Mouse (Mus musculus): ENCODE results near the gene Timm10.

Gene Timm10

DNA sequence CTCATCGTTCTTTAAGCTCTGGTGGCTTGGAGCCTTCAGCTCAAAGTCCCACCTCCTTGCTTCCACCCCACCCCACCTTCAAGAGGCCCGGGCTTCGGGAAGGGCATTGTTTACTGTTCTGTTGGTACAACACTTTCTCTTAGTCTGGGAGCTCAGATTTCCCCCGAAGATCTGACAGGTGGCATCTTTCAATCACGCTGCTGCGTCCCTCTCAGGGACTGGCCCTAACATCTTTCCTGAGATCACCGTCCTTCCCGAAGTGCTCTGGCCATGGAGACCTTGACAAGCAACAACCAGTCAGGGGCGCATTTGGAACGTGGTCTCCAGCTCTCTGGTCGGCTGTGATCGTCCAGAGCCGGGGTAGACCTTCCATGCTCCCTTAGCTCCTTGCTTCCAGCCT lies 4.2 kb upstream of the Timm10 start, which contains the start of gene Smtnl1:
Smtnl1 (minus strand) TSS at position 101 of the 400 bp plus-strand sequence.
- no peak for DNase-seq

DNA sequence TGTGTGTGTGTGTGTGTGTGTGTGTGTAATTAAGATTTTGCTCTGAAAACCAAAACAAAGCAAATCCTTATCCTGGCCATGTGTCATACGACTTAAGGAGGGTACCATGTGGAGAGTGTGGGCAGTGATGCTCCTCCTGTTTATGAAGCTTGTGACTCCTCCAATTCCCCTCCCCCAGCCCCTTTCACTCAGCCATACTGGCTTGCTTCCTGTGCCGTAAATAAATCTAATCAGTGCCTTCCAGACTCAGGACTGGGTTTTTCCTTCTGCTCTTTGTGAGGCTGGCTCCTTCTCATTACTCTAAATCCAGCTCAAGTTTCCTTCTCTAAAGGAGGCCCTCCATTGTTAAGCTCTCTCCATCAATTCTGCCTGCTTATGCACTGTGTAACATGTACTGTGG lies 3.6 kb upstream of the Timm10 start:
- no peak for DNase-seq

DNA sequence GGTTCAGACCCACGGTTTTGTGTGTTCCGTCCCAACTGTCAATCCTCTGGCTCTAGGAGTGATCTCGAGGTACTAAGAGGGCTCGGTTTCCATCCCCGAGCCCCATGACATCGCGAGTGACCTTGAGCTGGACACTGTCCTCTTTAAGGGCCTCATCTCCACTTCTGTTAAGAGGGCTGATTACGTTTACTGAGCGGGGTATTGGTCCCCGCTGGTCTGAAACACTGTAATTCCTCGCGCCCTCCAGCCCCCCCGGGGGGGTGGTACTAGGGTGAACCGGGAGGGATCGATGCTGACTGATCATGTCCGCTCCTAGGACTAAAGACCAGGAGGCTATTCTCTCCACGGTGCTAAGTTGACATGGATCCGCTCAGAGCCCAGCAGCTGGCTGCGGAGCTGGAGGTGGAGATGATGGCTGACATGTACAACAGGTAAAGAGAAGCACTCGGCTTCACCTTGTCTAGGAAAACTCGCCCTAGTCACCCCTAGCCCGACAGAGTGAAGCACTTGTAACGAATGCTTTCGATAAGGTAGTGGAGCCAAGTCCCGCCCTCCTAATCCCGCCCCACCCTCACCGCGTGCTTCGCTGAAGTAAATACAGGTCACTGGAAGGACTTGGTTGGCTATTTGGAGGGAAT lies 605 bp downstream of the Timm10 start:
- no peak for DNase-seq

DNA sequence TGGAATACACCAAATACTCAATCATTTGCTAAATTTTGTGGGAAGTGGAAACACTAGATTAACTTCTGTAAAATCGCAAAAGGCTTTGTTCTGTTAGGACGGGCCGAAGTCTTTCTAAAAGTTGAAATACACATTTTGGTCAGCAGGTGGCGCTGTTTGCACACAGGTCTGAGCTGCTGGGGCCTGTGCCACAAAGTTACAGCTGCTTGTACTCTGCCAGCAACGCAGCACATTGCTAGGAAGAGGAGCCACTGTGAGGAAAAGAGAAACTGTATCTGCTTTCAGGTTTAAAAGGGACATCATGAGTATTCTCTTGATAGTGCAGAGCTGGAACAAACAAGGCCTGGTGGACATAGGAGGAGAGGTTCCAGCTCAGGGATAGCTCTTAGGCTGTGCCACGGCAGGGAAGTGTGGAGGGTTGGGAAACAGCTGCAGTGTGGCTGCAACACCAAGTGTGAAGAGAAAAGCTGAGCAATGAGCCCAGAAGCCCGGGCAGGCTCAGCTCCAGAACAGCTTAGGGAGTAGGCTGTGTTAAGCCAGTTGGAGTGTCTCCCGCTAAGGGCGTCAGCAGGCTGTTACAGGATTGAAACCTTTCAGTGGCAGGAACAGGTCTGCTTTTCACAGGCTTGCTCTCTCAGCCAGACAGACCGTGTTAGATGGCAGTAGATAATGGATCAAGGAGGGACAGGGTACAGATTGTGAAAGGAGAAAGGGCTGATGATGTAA lies 5.0 kb downstream of the Timm10 start:
- DNase-seq: peak; percentile 73

DNA sequence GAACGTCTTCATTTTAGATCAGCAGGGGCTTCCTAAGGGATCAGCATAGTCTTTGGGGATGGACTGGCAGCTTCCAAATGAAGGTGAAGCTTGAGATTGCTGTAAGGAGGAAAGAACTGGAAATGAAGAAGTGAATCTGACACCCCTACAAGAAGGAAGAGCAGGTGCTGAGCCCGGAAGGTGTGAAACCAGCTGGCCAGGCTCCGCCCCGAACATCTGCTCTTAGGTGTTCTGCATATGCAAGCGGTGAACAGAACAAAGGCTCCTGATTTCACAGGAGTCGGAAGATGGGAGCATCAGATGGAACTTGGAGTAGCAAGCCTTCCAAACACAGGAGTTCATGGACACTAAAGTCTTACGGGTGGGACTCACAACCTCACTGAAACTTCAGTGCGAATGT lies 10.3 kb downstream of the Timm10 start:
- DNase-seq: peak; percentile 69 to 82

DNA sequence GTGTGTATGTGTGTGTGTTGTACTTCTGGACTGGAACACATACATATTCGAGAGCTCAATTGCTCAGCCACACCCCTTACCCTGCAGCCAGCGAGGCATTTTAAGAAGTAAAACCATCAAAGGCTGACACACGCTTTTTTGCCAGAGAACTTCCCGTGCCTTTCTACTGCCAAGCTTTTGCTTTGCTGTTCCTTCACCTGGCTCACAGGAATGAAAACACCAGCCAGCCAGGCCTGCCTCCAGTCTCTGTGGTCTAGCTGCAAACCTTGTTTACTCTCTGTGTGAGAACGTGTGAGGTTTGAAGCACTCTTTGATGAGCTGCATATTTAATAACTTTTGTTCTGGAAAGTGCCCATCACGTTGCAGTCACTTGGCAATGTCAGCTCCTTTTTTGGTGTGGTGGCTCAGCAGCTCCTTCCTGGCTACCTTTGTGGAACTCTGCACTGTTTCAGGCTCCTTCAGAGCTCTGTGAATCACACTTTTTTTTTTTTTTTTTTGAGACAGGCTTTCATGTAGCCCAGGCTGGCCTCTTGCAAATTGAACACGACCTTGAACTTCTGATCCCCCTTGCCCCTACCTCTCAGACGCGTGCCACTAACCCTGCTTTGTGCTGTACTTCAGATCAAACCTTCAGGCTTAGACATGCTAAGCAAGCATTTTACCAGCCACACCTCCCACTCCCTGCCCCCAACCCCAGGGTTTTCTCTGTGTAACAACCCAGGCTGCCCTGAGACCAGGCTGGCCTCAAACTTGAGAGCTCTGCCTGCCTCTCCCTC lies 11.2 kb downstream of the Timm10 start:
- peak; percentile 58 to 64 for DNase-seq

DNA sequence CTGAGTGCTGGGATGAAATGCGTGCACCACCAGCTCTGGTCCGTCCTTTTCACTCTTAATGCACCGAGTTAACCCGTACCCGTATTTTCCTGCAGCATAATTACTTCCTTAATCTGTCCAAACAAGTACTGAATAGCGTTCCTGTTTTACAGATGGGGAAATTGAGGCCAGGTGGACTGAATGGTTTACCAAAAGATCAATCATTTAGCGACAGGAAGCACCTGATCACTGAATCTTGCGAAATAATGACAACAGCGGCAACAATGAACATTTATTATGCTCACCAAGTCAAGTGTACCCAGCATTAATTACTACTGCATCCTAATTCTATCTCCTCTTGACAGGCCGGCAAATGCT lies 11.8 kb downstream of the Timm10 start, which contains the start of gene Slc43a1:
Slc43a1 (plus strand) TSS at position 258 of the 357 bp plus-strand sequence.
- DNase-seq: no peak

DNA sequence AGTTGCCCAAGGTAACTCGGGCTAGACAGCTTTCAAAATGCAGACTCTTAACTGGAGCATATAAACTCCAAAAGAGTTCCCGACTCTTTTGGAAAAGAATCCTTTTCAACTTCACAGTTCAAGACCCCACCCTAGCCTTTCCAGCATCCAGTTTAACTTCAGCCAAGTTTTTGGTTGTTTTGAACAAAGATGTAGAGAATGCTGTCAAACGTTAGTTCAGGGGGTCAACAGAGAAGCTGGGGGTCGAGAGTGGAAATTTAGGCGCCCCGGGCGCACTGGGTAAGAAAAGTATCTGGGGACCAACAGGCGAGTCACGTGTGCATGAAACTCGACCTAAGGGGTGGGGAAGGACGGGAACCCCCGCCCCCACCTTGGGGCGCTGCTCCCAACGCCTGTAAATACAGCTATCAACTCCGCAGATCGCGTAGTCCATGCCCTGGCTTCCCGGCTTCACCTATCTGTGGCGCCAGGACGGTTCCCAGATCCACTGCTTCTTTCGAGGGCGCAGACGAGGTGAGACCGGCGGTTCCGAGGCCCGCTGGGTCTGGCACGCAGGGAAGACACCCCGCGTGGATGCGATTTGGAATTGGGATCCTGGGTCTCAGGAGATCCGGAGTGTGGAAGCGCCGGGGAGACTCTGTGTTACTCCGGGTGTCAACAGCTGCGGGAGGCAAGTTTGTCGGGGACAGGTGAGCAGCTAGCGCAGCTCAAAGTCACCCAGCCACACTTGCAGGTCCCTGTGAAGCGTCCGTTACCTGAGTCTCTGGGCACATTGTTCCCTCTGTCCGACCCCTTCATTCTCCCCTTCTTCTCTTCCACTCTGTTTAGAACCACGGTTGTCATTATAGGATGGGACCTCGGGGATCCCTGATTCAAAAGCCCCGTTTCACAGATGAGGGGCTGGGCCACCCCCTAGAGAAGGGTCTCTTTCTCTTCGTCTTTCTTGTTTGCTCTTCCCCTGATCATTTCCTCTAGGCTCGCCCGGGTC lies 12.5 kb downstream of the Timm10 start:
- peak; percentile 59 to 64 for DNase-seq

DNA sequence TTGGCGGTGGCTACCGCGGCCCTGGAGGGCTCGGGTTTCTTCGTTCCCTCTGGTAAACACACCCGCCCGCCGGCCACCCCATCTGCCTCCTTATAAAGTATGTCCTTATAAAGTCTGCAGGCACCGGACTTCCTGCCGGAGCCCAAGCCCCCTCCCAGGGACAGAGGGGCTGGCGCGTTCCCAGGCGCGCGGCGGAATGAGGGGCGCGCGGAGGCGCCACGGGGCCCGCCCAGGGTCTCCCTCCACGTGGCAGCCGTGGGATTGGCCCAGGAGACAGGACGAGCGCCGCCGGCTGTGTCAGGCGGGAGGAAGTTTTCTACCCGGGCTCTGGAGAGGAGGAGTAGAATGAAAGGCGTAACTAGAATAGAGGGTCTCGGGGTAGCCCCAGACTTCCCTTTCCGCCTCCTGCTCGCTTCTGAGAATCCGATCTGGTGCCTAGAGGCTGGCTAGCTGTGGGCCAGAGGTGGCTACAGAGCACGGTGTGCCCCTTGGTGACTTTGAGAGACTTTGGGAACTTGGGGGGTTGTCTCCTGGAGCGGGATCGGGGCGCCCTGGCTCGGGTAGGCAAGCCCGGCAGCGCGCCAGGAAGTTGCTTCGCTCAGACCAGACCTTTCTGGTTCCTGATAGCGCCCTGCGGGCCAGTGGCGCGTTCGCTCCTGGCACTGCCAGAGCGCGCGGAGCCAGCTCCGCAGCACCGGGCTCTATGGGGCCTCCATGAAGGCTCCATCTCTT lies 13.4 kb downstream of the Timm10 start:
- peak; percentile 68 to 73 for DNase-seq

DNA sequence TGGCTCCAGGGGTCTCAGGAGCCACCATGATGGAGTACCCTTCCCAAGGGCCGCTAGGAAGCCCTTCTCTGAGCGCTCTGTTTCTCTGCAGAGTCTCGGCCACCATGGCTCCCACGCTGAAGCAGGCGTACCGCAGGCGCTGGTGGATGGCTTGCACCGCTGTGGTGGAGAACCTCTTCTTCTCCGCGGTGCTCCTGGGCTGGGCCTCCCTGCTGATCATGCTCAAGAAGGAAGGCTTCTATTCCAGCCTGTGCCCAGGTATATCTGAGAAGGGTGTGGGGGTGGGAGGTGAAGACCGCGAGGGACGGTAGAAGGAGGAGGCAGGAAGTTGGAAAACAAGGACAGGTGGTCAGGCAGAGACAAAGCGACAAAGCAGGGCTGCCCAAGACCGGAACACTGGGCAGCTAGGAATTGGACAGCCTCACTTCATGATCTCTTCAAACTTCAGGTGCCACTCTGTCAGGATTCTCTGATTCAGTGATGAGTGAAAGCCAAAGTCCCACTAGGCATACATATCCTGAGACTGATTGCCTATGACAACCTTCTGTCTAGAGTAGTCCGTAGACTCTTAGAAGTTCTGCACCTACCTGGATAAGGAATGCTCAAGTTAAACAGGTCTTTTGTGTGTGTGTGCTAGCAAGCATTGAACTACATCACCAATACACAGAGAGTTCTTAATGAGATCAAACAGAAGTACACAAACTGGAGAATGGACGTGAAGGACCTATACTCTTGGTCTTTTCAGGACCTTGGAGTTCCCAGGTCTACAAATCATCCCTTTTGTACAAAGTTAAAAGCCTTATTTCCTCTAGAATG lies 14.2 kb downstream of the Timm10 start:
- DNase-seq: no peak

DNA sequence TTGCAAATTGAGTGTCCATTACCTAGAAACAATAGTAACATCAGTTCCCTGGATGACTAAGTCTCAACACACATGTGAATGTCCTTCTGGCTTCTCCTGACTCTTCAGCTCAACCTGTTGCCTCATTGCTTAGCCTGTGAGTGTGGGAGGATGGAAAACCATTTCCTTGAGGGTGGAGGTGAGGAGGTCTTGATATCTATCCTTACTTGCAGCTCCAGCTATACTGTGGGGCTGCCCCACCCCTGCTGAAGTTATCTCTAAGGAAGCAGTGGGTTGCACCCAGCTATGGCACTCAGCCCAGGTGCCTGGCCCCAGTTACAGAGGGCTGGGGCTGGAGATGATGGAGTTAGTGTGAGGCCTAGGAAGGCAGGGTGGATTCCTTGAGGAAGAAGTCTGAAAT lies 15.1 kb downstream of the Timm10 start:
- DNase-seq: peak; percentile 46 to 55

DNA sequence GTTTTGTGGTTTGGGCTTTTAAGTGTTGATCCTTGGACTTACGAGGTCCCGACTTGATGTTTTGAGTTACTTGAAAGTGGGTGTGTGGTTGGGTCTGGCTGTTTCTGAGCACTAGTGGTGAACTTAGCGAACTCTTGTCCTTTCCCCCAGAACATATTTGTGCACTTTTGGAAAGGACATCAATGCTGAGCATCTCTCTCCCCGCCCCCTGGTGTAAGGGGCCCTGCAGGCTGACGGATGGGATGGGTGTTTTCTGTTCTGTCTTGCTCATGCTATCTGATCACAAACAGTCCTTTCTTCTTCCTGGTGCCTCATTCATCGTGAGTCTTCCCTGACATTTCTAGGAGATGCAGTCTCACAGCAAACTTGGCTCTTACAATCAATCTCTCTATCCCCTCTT lies 16.9 kb downstream of the Timm10 start:
- peak; percentile 55 to 59 for DNase-seq

DNA sequence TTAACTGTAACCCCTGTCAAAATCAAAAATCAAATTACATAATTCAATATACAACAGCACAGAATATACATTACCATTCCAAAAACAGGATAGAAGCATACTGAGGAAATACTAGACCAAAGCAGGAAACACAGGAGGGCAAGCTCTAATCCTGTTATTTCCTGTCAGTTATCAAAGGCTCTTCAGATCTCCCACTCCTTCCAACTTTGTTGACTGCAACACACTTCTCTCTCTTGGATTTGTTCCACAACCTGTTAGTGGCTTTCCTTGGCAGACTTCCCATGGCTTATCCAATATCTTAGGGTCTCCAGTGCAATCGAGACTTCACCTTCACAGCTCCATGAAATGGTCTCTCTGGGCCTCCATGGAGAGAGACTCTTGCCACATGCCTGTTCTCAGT lies 18.4 kb downstream of the Timm10 start:
- no peak for DNase-seq

DNA sequence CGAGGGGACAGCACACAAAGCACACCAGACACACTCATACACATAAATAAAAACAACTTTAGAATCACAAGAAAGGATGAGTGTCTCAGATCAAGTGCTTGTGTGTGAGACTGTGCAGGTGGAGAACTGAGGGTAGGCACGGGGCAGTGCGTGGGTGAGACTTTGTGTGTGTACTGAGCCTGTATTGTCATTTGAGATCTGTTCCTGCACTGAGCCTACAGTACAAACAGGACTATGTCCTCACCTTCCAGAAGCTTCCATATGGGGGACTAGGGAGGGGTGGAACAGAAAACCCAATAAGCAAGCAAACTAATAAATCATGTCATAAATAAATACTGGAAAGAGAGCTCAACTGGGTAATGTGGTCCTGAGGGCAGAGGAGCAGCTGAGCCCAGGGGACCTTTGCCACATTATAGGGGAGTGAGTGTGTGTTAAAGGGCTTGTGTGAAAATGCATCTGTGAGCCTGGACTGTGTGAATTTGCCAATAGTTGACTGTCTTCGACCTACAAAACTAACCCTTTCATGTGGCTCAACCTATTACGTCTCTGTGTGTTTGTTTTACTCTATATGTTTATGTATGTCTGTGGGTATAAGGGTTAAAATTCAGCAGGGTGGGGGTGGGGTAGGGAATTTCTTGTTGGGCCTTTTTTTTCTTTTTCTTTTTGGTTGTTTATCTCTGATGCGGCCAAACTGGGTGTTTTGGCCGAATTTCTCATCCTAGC lies 23.8 kb downstream of the Timm10 start:
- no peak for DNase-seq

DNA sequence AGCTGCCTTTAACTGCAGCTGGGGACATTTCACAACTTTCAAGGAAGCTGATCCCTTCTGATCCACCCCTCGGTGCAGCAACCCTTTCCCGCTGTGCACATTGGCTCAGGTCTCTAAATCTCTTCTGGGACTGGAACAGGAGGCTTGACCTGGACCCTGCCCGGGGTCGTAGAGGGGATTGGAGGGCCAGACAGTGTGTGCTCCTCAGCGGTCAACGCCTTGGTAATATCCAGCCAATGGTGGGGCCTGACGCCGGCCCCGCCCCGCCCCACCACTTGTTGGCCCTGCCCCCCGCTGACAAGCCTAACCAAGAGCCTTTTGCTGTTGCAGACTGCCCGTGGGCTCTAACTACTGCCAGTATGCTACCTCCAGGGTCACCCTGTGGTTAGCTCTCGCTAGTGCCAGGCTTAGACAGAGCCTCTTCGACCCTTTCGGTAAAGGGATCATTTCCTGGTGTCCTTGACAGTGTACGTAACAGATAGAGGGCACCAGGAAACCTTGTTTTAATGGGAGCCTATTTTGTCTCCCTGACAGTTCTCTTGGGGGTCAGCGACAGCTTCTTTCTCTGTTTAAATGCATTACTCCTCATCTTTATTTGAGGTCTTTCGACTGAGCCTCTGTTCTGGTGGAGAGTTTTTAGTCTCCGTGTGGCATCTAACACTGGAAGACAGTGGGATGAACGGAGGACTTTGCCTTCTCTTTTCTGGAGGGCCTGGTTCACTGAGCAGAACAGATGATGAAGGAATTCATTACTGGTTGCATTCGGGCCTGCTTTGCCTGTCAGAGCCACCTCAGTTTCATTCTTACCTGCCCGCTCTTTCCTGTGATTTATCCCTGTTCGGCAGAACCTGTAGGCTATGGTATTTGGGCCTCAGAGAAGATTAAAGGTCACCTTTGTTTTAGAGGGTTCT lies 24.6 kb downstream of the Timm10 start:
- DNase-seq: no peak

DNA sequence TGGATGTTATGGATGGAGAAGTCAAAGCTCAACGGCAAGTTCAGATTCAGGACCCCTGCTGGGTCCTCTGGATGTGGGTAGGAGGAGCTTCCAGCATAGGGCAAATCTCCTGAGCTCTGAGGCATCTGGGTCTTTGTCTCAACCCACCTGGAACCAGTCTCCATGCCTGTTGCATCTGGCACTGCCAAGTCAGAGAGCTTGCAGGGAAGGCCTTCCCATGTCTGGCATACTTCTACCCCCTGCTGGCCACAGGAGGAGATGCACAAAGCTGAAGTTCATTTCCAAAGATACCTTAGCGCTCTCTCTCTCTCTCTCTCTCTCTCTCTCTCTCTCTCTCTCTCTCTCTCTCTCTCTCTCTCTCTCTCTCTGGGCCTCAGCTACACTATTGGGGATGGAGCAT lies 28.9 kb downstream of the Timm10 start:
- peak; percentile 53 to 56 for DNase-seq

DNA sequence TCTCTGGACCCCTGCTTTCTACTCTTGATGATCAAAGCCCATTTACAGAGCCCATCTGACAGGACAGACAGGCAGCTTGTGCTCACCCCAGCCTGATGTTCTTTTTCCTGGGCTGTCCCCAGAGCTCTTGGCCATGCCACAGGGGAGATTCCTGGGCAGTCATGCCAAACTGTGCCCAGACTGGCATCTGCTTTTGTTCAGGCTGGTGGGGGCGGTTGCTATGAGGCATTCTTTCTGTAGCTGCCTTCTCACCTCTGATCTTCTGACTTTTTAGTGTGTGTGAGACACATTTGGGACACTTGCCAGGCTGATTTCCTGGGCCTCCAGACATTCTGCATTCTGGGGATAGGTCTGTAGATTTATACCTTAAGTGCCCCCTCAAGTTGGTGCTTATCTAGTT lies 31.8 kb downstream of the Timm10 start:
- no peak for DNase-seq

DNA sequence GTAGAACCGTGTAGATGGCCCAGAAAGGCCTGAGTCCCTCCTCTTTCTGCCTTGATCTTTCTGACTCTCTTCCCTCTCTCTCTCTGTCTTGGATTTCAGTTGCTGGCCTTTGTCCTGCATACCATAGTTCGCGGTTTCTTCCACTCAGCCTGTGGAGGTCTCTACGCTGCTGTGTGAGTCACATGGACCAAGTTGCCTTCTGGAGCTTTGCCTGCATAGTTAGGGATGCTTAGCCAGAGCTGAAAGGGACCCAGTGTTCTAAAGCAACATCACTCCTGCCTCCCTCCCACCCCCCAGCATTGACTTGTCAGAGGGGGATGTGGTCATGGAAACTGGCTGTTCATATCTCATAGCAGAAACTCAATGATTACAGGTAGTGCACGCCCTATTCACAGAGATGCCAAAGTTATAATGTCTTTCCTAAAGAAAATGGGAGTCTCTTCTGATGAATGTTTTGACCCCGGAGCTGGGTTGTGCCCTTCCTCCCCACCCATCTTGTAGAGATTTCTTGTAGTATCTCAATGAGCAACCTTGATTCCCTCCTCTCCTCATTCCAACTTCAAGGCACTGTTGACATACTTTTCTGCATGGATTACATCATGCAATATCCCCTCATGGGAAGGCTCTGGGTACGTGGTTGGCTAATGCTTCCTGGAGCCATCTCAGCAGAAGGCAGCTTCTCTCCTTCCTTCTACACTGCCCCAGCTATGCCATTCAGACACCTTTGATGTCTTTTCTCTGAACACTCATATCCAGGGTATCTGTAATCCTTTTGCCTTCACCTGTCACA lies 33.4 kb downstream of the Timm10 start:
- DNase-seq: no peak
